Mouse (Mus musculus) bone marrow macrophage, adult 2 months (primary cell): Measurements from ENCODE around the gene Klhl35. TPM values are rescaled to one million over a fixed set of nuclear protein-coding genes. Genes with fewer than 3 reads are reported as not detected.
A peak's percentile ranks its signal among the peaks of the same experiment; 100 is the strongest.

Source experiments
- H3K27ac ChIP-seq: 2 replicates; pipeline ENCODE4 v1.5.1; 2012; ENCODE audit warnings: low read depth, low read length; ENCODE audit not compliant: insufficient read depth
- H3K4me1 ChIP-seq: 2 replicates; pipeline ENCODE4 v1.6.1; 2012; ENCODE audit warnings: low read length; ENCODE audit not compliant: control insufficient read depth, insufficient read depth
- H3K4me3 ChIP-seq: 2 replicates; pipeline ENCODE4 v1.5.1; 2012; ENCODE audit warnings: mild to moderate bottlenecking, low read length, moderate library complexity; ENCODE audit not compliant: insufficient read depth
- CTCF ChIP-seq: IDR thresholded peaks from 2 replicates; pipeline ENCODE4 v1.5.1; 2012; ENCODE audit warnings: low read depth, mild to moderate bottlenecking, low read length, moderate library complexity
- POLR2A ChIP-seq: IDR thresholded peaks from 2 replicates; pipeline ENCODE4 v1.6.1; 2012; ENCODE audit warnings: mild to moderate bottlenecking, low read depth, low read length, borderline replicate concordance
- polyA plus RNA-seq: library from polyadenylated mRNA; stranded (reverse); fragments of >200 nt; gene quantifications from 2 replicates; pipeline ENCODE4 v1.2.4, GENCODE M21; 2012; ENCODE audit not compliant: missing spikeins, insufficient read depth, insufficient read length

Gene Klhl35
- polyA plus RNA-seq, 1 experiment: 0.63 TPM

DNA sequence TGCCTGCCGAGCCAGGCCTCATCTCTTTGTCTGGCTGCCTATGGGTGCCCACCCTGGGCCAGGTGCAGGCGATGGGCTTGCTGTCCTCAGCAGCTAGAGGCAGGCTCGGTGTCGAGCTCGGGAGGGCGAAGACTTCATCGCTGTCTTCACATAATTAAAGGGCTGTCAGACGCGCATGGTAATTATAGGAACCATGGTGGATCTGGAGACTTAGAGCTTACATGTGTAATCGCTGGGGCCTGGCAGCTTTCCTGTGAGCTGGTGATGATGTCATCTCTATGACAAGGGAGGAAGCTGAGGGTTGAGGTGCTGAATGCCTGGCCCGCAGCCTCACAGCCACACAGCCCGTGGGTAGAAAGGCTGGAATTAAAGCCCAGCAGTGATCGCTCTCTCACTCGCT is 33.6 kb upstream of the Klhl35 start:
- Histone ChIP-seq H3K27ac (peak overlapping the region; percentile 57), H3K4me1 (peaks cover 51% of the 10 kb centered on the region), H3K4me3 (no peak overlapping the region)
- TF ChIP-seq POLR2A (no peak), CTCF (no peak)

DNA sequence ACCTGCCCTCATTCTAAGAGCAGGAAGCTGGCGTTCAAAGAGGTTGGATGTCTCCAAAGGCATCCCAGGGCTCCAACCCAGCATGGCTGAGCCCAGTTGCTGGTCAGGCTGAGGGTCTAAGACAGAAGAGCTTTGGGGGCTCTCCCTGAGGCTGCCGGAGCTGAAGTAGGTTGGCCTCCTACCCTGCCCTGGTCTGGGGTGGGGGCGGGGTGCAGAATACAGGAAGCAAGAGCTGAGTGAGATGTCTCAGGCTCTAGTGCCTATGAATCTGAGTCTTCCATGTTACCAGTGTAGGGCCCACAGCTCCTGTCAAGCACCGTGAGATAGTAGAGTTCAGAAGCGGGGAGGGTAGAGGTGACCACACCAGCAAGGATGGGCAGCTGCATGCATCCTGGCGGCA is 32.9 kb upstream of the Klhl35 start:
- Histone ChIP-seq H3K27ac (peak overlapping the region; percentile 30), H3K4me1 (peaks cover 51% of the 10 kb centered on the region), H3K4me3 (no peak overlapping the region)
- TF ChIP-seq CTCF (no peak), POLR2A (no peak)

DNA sequence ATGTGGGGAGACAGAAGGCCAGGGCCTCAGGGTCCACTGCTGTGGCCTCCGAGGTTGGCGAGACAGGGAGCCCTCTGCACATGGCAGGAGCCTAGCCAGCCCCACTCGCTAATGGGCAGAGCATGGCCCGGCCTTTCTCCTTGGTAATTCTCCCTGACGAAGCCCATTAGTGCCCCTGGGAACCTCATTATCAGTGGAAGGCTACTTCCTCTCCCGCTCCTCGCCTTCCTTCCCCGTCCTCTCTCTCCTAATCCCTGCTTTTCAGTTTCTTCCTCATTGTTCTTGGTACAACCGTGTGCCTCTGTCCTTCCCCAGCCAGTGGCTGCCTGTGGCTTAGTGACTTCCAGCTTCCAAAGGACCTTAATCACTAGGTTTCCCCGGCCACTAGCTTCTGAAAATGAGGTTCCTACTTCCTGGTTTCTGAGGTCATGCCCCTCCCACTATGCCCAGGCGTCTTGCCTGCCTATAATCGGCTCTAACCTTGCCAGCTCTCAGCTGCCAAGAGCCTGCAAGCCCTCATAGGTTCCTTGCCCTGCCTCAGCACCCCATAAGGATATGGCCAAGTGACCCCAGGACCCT is 31.0 kb upstream of the Klhl35 start:
- Histone ChIP-seq H3K4me1 (peaks cover 41% of the 10 kb centered on the region), H3K4me3 (peak overlapping the region; percentile 15; the same call in 1 of the 2 replicates), H3K27ac (peak overlapping the region; percentile 74)
- TF ChIP-seq POLR2A (no peak), CTCF (no peak)

DNA sequence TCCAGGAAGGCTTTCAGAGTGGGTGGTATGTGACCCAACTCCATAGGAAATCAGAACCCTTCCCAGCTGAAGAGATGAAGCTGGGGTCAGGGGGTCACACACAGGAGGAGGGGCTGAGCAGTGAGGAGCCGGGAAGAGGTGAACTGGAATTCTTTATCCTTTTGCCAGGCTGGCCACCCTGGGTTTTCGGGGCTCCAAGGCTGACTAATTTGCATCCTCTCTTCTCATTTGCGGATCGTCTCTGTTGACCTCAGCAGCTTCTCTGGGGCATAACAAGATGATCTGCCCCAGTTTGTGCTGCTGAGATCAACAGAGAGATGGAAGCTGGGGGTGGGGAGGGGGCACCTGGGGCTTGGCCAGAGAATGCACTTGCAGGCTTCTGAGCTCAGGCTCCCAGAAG is 29.3 kb upstream of the Klhl35 start:
- Histone ChIP-seq H3K27ac (no peak overlapping the region), H3K4me3 (no peak overlapping the region), H3K4me1 (peaks cover 41% of the 10 kb centered on the region)
- TF ChIP-seq CTCF: no peak
- no peak for TF ChIP-seq POLR2A

DNA sequence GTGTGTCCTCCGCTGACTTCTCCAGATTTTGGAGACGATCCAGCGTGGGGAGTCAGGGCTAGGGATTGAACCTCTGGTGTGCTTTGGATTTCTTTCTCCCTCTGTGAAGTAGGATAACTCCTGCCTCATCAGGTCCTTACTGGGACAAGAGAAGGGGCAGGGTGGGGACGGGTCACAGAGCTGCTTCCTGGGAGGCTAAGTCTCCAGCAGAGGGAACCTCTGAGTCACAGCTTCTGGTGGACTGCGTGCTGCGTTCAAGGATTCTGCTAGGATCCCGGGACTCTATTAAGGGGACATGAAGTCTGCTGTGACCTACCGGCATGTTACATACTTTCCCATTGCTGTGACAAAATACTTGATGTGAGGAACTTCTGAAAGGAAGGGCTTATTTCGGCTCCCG is 26.9 kb upstream of the Klhl35 start:
- H3K4me3 ChIP-seq: no peak overlapping the region
- H3K4me1 ChIP-seq: peaks cover 20% of the 10 kb centered on the region
- TF ChIP-seq CTCF (peak; percentile 13; the same call in 1 of the 2 replicates), POLR2A (no peak)
- no peak overlapping the region for H3K27ac ChIP-seq

DNA sequence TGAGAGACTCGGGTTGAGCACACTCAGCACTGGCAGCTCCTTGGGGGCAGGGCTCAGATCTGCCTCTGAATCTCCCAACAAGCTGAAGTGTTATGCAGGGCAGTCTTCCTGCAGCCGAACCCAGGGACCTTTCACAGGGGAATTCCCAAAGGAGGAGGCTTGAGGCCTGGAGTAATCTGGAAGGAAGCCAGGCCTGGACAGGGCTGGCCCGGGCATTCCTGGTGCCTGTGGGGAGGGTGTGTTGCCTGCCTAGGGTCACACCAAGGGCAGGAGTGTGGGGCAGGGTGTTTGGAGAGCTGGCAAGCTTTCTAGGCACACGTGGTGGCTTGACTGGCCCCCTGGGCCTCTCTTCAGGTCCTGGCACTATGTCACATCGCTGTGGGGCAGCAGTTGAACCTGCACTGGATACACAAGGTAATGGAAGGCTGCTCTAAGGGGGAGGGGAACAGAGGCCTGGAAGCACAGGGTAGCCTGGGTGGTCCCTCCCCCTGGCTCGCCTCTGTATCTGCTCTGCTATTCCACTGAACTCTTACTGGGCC is 24.2 kb upstream of the Klhl35 start:
- H3K4me1 ChIP-seq: peaks cover 3% of the 10 kb centered on the region; the same call in 1 of the 2 replicates

DNA sequence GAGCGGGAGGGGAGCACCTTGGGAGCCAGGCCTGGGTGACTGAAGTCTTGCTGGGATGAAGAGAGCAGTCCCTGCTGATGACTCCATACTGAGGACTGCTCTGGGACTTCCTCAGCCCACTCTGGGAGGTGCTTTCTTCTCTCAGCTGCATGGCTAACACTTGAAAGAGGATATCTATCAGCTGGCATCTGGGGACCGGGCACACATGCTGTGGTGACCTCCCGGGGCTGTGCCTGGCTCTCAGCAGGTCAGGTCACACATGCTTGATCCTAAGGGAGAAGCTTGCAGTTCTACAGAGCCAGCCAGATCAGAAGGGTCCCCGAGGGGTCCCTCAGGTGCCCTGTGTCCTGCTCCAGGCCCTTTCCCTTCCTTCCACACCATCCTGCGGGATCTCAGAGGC is 22.6 kb upstream of the Klhl35 start:
- H3K27ac ChIP-seq: no peak overlapping the region
- TF ChIP-seq POLR2A: no peak
- no peak for TF ChIP-seq CTCF
- H3K4me3 ChIP-seq: no peak overlapping the region
- H3K4me1 ChIP-seq: peaks cover 3% of the 10 kb centered on the region; the same call in 1 of the 2 replicates

More for the DNA sequence above, 24.2 kb upstream of the Klhl35 start:
- H3K27ac ChIP-seq: no peak overlapping the region
- H3K4me3 ChIP-seq: no peak overlapping the region
- TF ChIP-seq CTCF (peak; percentile 11; the same call in 1 of the 2 replicates), POLR2A (no peak)

DNA sequence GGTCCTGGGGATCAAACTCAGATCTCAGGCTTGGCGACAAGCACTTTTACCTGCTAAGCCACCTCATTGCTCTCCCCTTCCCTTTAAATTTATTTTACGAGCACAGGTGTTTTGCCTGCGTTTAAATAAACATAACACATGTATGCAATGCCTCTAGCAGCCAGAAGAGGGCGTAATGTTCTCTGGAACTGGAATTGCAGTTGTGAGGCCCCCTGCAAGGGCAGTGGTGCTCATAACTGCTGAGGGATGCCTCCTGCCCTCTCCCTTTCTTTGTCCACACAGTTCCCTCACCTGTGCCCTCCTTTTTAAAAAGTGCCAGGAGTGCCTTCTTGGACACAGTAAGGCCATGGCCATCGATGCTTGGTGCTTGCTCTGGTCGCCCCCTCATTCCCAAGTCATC is 21.8 kb upstream of the Klhl35 start:
- Histone ChIP-seq H3K4me1 (peaks cover 7% of the 10 kb centered on the region; the same call in 1 of the 2 replicates), H3K27ac (no peak overlapping the region), H3K4me3 (no peak overlapping the region)
- TF ChIP-seq CTCF (peak; percentile 94), POLR2A (no peak)

DNA sequence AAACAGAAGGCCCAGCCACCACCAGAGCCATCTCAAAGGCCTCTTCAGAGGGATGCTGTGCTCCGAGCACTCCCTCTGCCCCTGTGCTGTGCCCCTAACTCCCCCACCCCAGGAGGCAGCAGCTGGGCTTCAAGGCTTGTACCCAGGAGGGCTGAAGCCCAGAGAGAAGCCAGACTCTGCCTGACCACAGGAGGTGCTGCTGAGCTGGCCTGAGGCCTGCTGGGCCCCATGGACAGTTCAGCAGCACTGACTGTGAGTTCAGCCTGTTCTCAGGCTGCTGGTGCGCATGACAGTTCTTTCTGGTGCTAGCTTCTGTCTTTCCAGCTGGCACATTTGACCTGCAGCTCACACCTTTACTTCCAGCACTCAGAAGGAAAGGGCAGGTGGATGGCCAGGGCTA is 20.0 kb upstream of the Klhl35 start:
- no peak overlapping the region for H3K27ac ChIP-seq
- peaks cover 6% of the 10 kb centered on the region; the same call in 1 of the 2 replicates for H3K4me1 ChIP-seq
- H3K4me3 ChIP-seq: no peak overlapping the region
- TF ChIP-seq POLR2A: no peak
- TF ChIP-seq CTCF: no peak

DNA sequence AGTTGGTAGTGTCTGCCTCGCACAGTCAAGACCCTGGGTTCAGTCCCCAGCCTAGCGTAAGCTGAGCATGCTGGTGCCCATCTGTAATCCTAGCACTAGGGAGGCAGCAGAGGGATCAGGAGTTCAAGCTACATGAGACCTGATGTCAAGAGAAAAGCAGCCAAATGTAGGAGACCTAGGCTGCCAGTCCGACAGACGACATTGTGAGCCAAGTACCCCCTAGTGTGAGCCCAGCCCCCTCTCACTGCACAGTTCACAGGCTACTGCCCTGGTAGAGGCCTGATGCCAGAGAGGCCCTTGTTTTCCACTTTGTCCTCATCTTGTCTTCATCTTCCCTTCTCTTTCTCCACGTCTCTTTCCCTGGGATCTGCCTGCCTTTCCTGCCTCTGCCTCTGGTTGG is 18.5 kb upstream of the Klhl35 start:
- H3K4me3 ChIP-seq: no peak overlapping the region
- TF ChIP-seq CTCF (no peak), POLR2A (no peak)
- H3K27ac ChIP-seq: no peak overlapping the region
- H3K4me1 ChIP-seq: peaks cover 6% of the 10 kb centered on the region; the same call in 1 of the 2 replicates
